Mouse (Mus musculus) kidney, embryonic 15.5 days (tissue): Measurements from ENCODE around the gene F930015N05Rik. TPM values are rescaled to one million over a fixed set of nuclear protein-coding genes. Genes with fewer than 3 reads are reported as not detected.
A peak's percentile ranks its signal among the peaks of the same experiment; 100 is the strongest.

ENCODE experiments used
- ATAC-seq: fragments of 200-750 bp; cut with Nextera tagmentation; replicated peaks from 2 replicates; pipeline ENCODE4 v1.8.0; 2017; ENCODE audit warnings: moderate TSS enrichment; ENCODE audit not compliant: low FRiP score
- H3K27ac ChIP-seq: fragments of 300-500 bp; sonication (generic); 2 replicates; pipeline ENCODE4 v1.5.1; 2015; ENCODE audit warnings: mild to moderate bottlenecking, inconsistent platforms
- H3K27me3 ChIP-seq: fragments of 300-500 bp; sonication (generic); 2 replicates; pipeline ENCODE4 v1.6.1; 2015; ENCODE audit warnings: inconsistent platforms
- H3K36me3 ChIP-seq: fragments of 300-500 bp; sonication (generic); 2 replicates; pipeline ENCODE4 v1.6.1; 2015; ENCODE audit warnings: inconsistent platforms
- H3K4me1 ChIP-seq: fragments of 300-500 bp; sonication (generic); 2 replicates; pipeline ENCODE4 v1.6.1; 2015; ENCODE audit warnings: inconsistent platforms
- H3K4me2 ChIP-seq: fragments of 300-500 bp; sonication (generic); 2 replicates; pipeline ENCODE4 v1.6.1; 2015; ENCODE audit warnings: moderate library complexity, mild to moderate bottlenecking, inconsistent platforms
- H3K4me3 ChIP-seq: fragments of 300-500 bp; sonication (generic); replicated peaks from 2 replicates; pipeline ENCODE4 v1.5.1; 2015; ENCODE audit warnings: mild to moderate bottlenecking, inconsistent platforms
- H3K9ac ChIP-seq: fragments of 300-500 bp; sonication (generic); 2 replicates; pipeline ENCODE4 v1.6.1; 2015; ENCODE audit warnings: mild to moderate bottlenecking, inconsistent platforms
- H3K9me3 ChIP-seq: fragments of 300-500 bp; sonication (generic); replicated peaks from 2 replicates; pipeline ENCODE4 v1.6.1; 2016; ENCODE audit warnings: inconsistent platforms
- WGBS: fragments of 180-500 bp; shearing (Covaris S2); methylation state at CpG from one replicate; pipeline ENCODE4 v1.1.7; 2015; ENCODE audit warnings: mixed read lengths; 5-methylcytosine and 5-hydroxymethylcytosine counted together
- polyA plus RNA-seq: library from polyadenylated mRNA; unstranded; fragments of >200 nt; fragmentation: Nextera tagmentation; extraction: Ambion mirVana; gene quantifications from 2 replicates; pipeline ENCODE4 v1.2.1, GENCODE M21; 2015

F930015N05Rik gene
- polyA plus RNA-seq, 1 experiment from 2014 or later, result 0.91 TPM

GRCm38 (mm10) chr11:64436791-64437298, 392 bp upstream of the F930015N05Rik start:
- Histone ChIP-seq H3K9ac (no peak overlapping the region), H3K9me3 (no peaks in the 10 kb centered on the region), H3K36me3 (no peaks in the 10 kb centered on the region), H3K27me3 (peaks cover 66% of the 10 kb centered on the region), H3K4me3 (peak overlapping the region; percentile 50), H3K27ac (no peak overlapping the region), H3K4me1 (peaks cover 25% of the 10 kb centered on the region), H3K4me2 (peak overlapping the region; percentile 94)
- 14% methylated on average over 5 of the region's 5 CpGs for WGBS
- no peak for ATAC-seq

- Histone ChIP-seq H3K4me2 (peak overlapping the region; percentile 94), H3K9ac (peak overlapping the region; percentile 60), H3K36me3 (no peaks in the 10 kb centered on the region), H3K9me3 (no peaks in the 10 kb centered on the region), H3K4me1 (peaks cover 25% of the 10 kb centered on the region), H3K27me3 (peaks cover 76% of the 10 kb centered on the region), H3K27ac (peak overlapping the region; percentile 68), H3K4me3 (peak overlapping the region; percentile 50)
- WGBS, result under 1% methylated on average over 81 of the region's 81 CpGs
- ATAC-seq, result peak; percentile 69
Observed at GRCm38 (mm10) chr11:64435546-64436411, 674 bp downstream of the F930015N05Rik start.

GRCm38 (mm10) chr11:64434611-64435545, 1.6 kb downstream of the F930015N05Rik start, which contains the start of gene Hs3st3a1:
Gene Hs3st3a1 (plus strand): TSS chr11:64435332.
- H3K4me2 ChIP-seq, result peak within 1 kb of the TSS; percentile 94
- H3K9ac ChIP-seq, result peak within 1 kb of the TSS; percentile 60
- peak within 1 kb of the TSS; percentile 50 for H3K4me3 ChIP-seq
- H3K9me3 ChIP-seq, result no peaks in the 10 kb centered on the region
- H3K27ac ChIP-seq, result peak within 1 kb of the TSS; percentile 68
- no peaks in the 10 kb centered on the region for H3K36me3 ChIP-seq
- peaks cover 73% of the 10 kb centered on the region for H3K27me3 ChIP-seq
- peaks cover 21% of the 10 kb centered on the region for H3K4me1 ChIP-seq
- ATAC-seq, result peak; percentile 91
- WGBS, result under 1% methylated on average over 35 of the region's 36 CpGs

GRCm38 (mm10) chr11:64418969-64419368, 17.5 kb downstream of the F930015N05Rik start:
- no peak for ATAC-seq
- Histone ChIP-seq H3K4me1 (no peaks in the 10 kb centered on the region), H3K9ac (no peak overlapping the region), H3K4me3 (no peak overlapping the region), H3K36me3 (no peaks in the 10 kb centered on the region), H3K4me2 (no peak overlapping the region), H3K9me3 (no peaks in the 10 kb centered on the region), H3K27ac (no peak overlapping the region), H3K27me3 (peaks cover 9% of the 10 kb centered on the region; the same call in 1 of the 2 replicates)
- 77% methylated on average over 1 of the region's 1 CpGs for WGBS

GRCm38 (mm10) chr11:64400534-64401093, 35.8 kb downstream of the F930015N05Rik start:
- H3K9ac ChIP-seq, result no peak overlapping the region
- peaks cover 4% of the 10 kb centered on the region; the same call in 1 of the 2 replicates for H3K4me1 ChIP-seq
- 75% methylated on average over 6 of the region's 6 CpGs for WGBS
- H3K27me3 ChIP-seq, result peaks cover 7% of the 10 kb centered on the region; the same call in 1 of the 2 replicates
- H3K4me2 ChIP-seq, result no peak overlapping the region
- no peak overlapping the region for H3K27ac ChIP-seq
- H3K36me3 ChIP-seq, result no peaks in the 10 kb centered on the region
- ATAC-seq, result no peak
- H3K4me3 ChIP-seq, result no peak overlapping the region
- H3K9me3 ChIP-seq, result no peaks in the 10 kb centered on the region

GRCm38 (mm10) chr11:64397612-64398011, 38.8 kb downstream of the F930015N05Rik start:
- Histone ChIP-seq H3K27me3 (peaks cover 10% of the 10 kb centered on the region; the same call in 1 of the 2 replicates), H3K4me3 (no peak overlapping the region), H3K9me3 (no peaks in the 10 kb centered on the region; the same call in 1 of the 2 replicates), H3K4me2 (no peak overlapping the region), H3K27ac (no peak overlapping the region), H3K4me1 (peaks cover 4% of the 10 kb centered on the region; the same call in 1 of the 2 replicates), H3K36me3 (no peaks in the 10 kb centered on the region), H3K9ac (no peak overlapping the region)
- 85% methylated on average over 3 of the region's 3 CpGs for WGBS
- no peak for ATAC-seq

- H3K36me3 ChIP-seq, result no peaks in the 10 kb centered on the region
- no peak overlapping the region for H3K9ac ChIP-seq
- ATAC-seq, result no peak
- peaks cover 10% of the 10 kb centered on the region; the same call in 1 of the 2 replicates for H3K27me3 ChIP-seq
- no peak overlapping the region for H3K4me2 ChIP-seq
- WGBS, result 55% methylated on average over 6 of the region's 6 CpGs
- no peaks in the 10 kb centered on the region; the same call in 1 of the 2 replicates for H3K9me3 ChIP-seq
- H3K4me3 ChIP-seq, result no peak overlapping the region
- H3K4me1 ChIP-seq, result peaks cover 4% of the 10 kb centered on the region; the same call in 1 of the 2 replicates
- H3K27ac ChIP-seq, result no peak overlapping the region
Observed at GRCm38 (mm10) chr11:64396949-64397348, 39.5 kb downstream of the F930015N05Rik start.

GRCm38 (mm10) chr11:64396331-64396881, 40.0 kb downstream of the F930015N05Rik start:
- Histone ChIP-seq H3K36me3 (no peaks in the 10 kb centered on the region), H3K9ac (no peak overlapping the region), H3K9me3 (no peaks in the 10 kb centered on the region; the same call in 1 of the 2 replicates), H3K4me1 (peaks cover 4% of the 10 kb centered on the region; the same call in 1 of the 2 replicates), H3K4me3 (no peak overlapping the region; the same call in 1 of the 2 replicates), H3K27me3 (peaks cover 10% of the 10 kb centered on the region; the same call in 1 of the 2 replicates), H3K27ac (no peak overlapping the region), H3K4me2 (peak overlapping the region; percentile 45)
- ATAC-seq, result 0 out of 2 replicates have a peak, but pooled peaks have one; percentile 40
- 8% methylated on average over 7 of the region's 7 CpGs for WGBS

- Histone ChIP-seq H3K27me3 (no peaks in the 10 kb centered on the region), H3K9me3 (no peaks in the 10 kb centered on the region), H3K9ac (no peak overlapping the region), H3K4me3 (no peak overlapping the region), H3K36me3 (no peaks in the 10 kb centered on the region), H3K27ac (no peak overlapping the region), H3K4me1 (no peaks in the 10 kb centered on the region), H3K4me2 (no peak overlapping the region)
- ATAC-seq, result no peak
- WGBS, result 90% methylated on average over 4 of the region's 4 CpGs
Observed at GRCm38 (mm10) chr11:64386333-64386732, 50.1 kb downstream of the F930015N05Rik start.
